Mouse (Mus musculus) layer of hippocampus, postnatal 36 days (tissue): ENCODE measurements around the gene Pqbp1. TPM values are rescaled to one million over a fixed set of nuclear protein-coding genes. Genes with fewer than 3 reads are reported as not detected.
A peak's percentile ranks its signal among the peaks of the same experiment; 100 is the strongest.
"Not testable (repeated sequence)": the region's sequence is repeated elsewhere in the genome, so short reads cannot be mapped to it uniquely, and the experiment has no call there.

Experiments
- DNase-seq, 2 experiments: peaks; one replicate each; pipeline ENCODE4 v3.0.0; 2022
- total RNA-seq, 2 experiments: library from RNA; stranded (reverse); gene quantifications; 2 replicates each; pipeline ENCODE4 v1.2.3; 2021

The Pqbp1 gene
- 10 to 100 TPM; 82.7 to 83.6 TPM for total RNA-seq

GRCm38 (mm10) chrX:7898880-7899874 lies at the start of gene Pqbp1, which contains the start of gene Timm17b:
Gene Pqbp1, minus strand, starts transcription at chrX:7899269.
Gene Timm17b, plus strand, starts transcription at chrX:7899357.
- DNase-seq: peak; percentile 83 to 86

- peak; percentile 90 to 93 for DNase-seq
These were observed 48.9 kb upstream of the Pqbp1 start for GRCm38 (mm10) chrX:7947900-7948492.

GRCm38 (mm10) chrX:7947108-7947899 lies 48.2 kb upstream of the Pqbp1 start, which contains the start of gene Hdac6:
Gene Hdac6, minus strand, starts transcription at chrX:7947889.
- DNase-seq: no peak

- DNase-seq: no peak
These were observed 46.5 kb upstream of the Pqbp1 start for GRCm38 (mm10) chrX:7945618-7946017.

GRCm38 (mm10) chrX:7937667-7938066 lies 38.6 kb upstream of the Pqbp1 start:
- no peak for DNase-seq

- DNase-seq: no peak
These were observed 37.8 kb upstream of the Pqbp1 start for GRCm38 (mm10) chrX:7936874-7937273.

GRCm38 (mm10) chrX:7928270-7928790 lies 29.3 kb upstream of the Pqbp1 start, which contains the start of gene Eras:
Gene Eras, minus strand, starts transcription at chrX:7928607.
- DNase-seq: no peak

- no peak for DNase-seq
These were observed 28.0 kb upstream of the Pqbp1 start for GRCm38 (mm10) chrX:7927116-7927515.

- DNase-seq: no peak
These were observed 27.2 kb upstream of the Pqbp1 start for GRCm38 (mm10) chrX:7926266-7926665.

GRCm38 (mm10) chrX:7922032-7922431 lies 23.0 kb upstream of the Pqbp1 start:
- no peak for DNase-seq

- DNase-seq: peak; percentile 32 to 33
These were observed 20.7 kb upstream of the Pqbp1 start, which contains the start of gene Pcsk1n for GRCm38 (mm10) chrX:7919601-7920383. Gene Pcsk1n, plus strand, starts transcription at chrX:7919822.

- DNase-seq: not testable (repeated sequence)
These were observed 18.9 kb upstream of the Pqbp1 start for GRCm38 (mm10) chrX:7917960-7918359.

GRCm38 (mm10) chrX:7915669-7916068 lies 16.6 kb upstream of the Pqbp1 start:
- not testable (repeated sequence) for DNase-seq

- DNase-seq: no peak
These were observed 11.4 kb upstream of the Pqbp1 start for GRCm38 (mm10) chrX:7910473-7910872.

- DNase-seq: not testable (repeated sequence)
These were observed 10.2 kb upstream of the Pqbp1 start, which contains the start of gene Gm10490 for GRCm38 (mm10) chrX:7909242-7909641. Gene Gm10490, plus strand, starts transcription at chrX:7909542.

GRCm38 (mm10) chrX:7907735-7908134 lies 8.7 kb upstream of the Pqbp1 start, which contains the start of gene Gm10491:
Gene Gm10491, minus strand, starts transcription at chrX:7907835.
- no peak for DNase-seq

- no peak for DNase-seq
These were observed 5.4 kb upstream of the Pqbp1 start for GRCm38 (mm10) chrX:7904441-7904840.

- DNase-seq: no peak
These were observed 858 bp downstream of the Pqbp1 start for GRCm38 (mm10) chrX:7898211-7898610.

GRCm38 (mm10) chrX:7883841-7884567 lies 15.1 kb downstream of the Pqbp1 start, which contains the start of gene Slc35a2:
Gene Slc35a2, plus strand, starts transcription at chrX:7884028.
- DNase-seq: peak; percentile 68 to 72

GRCm38 (mm10) chrX:7879819-7880218 lies 19.2 kb downstream of the Pqbp1 start:
- peak; percentile 49 to 50 for DNase-seq
